Mouse (Mus musculus) ES-CJ7 (cell line): ENCODE data around the gene Inpp5k.
"Not testable (repeated sequence)": the region's sequence is repeated elsewhere in the genome, so short reads cannot be mapped to it uniquely, and the experiment has no call there.

ENCODE experiments used
- DNase-seq: peaks from one replicate; pipeline ENCODE4 v3.0.0; 2011; ENCODE audit warnings: low read depth, low spot score

Gene Inpp5k

GRCm38 (mm10) chr11:75677881-75678746, 47.3 kb downstream of the Inpp5k start:
- no peak for DNase-seq

GRCm38 (mm10) chr11:75678747-75679438, 48.1 kb downstream of the Inpp5k start, which contains the start of gene Crk:
TSS of gene Crk (plus strand) at chr11:75679259.
- DNase-seq = peak; percentile 98

- peak; percentile 86 for DNase-seq
Observed at GRCm38 (mm10) chr11:75679439-75680171, 48.8 kb downstream of the Inpp5k start.

GRCm38 (mm10) chr11:75684462-75684861, 53.7 kb downstream of the Inpp5k start:
- peak; percentile 41 for DNase-seq

GRCm38 (mm10) chr11:75684956-75685355, 54.2 kb downstream of the Inpp5k start:
- no peak for DNase-seq

GRCm38 (mm10) chr11:75687343-75687993, 56.7 kb downstream of the Inpp5k start:
- DNase-seq = no peak

- no peak for DNase-seq
Observed at GRCm38 (mm10) chr11:75688132-75688531, 57.3 kb downstream of the Inpp5k start.

GRCm38 (mm10) chr11:75689977-75690376, 59.2 kb downstream of the Inpp5k start:
- no peak for DNase-seq

- DNase-seq = no peak
Observed at GRCm38 (mm10) chr11:75691047-75691446, 60.3 kb downstream of the Inpp5k start.

GRCm38 (mm10) chr11:75693570-75693969, 62.8 kb downstream of the Inpp5k start:
- no peak for DNase-seq

GRCm38 (mm10) chr11:75697464-75697863, 66.7 kb downstream of the Inpp5k start:
- DNase-seq = not testable (repeated sequence)
